Mouse (Mus musculus): ENCODE measurements around the gene Wfikkn1.
"Not testable (repeated sequence)": the region's sequence is repeated elsewhere in the genome, so short reads cannot be mapped to it uniquely, and the experiment has no call there.

Gene Wfikkn1

GRCm38 (mm10) chr17:25885636-25886035 is 5.0 kb upstream of the Wfikkn1 start:
- DNase-seq (ENCODE audit: low read depth, low spot score), result peak; percentile 75

GRCm38 (mm10) chr17:25883824-25884223 is 3.2 kb upstream of the Wfikkn1 start:
- DNase-seq (ENCODE audit: low read depth, low spot score), result no peak

DNA sequence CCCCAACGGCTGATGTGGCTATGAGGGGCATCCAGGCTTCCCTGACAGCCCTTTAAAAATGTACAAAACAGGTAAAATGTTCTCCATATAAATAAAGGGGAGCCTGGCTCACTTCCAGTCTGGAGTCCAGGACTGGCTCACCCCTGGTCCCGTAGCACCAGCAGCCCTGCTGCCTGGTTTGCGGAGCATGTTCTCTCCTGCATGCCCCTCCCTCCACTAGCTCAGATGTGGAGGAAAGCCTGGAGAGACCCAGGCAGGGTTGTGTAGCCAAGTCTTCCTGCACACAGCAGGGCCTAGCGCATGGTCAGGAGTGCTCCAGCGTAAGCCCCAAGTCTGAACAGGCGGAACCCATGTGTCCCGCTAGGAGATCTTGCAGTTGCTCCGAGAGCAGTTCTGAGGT is 2.6 kb upstream of the Wfikkn1 start:
- DNase-seq (ENCODE audit: low read depth, low spot score), result no peak

DNA sequence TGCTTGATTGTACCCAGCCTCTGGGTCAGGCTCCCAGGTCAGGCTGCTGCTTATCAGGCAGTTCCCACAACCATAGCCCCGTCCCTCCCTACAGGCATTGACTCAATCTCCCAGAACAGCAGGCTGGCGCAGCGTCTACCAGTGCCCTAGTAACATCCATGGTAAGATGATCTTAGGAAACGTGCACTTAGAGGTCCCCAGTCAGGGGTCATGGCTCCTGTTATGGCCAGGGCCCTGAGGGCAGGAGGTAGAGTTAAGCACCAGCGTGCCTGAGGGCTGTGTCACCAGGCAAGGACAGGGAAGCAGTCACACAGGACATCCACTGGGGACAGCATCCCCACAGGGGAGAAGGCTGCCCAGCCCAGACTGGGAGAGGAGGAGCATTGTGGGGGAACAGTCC is 1.6 kb upstream of the Wfikkn1 start:
- no peak for DNase-seq (ENCODE audit: low read depth, low spot score)

DNA sequence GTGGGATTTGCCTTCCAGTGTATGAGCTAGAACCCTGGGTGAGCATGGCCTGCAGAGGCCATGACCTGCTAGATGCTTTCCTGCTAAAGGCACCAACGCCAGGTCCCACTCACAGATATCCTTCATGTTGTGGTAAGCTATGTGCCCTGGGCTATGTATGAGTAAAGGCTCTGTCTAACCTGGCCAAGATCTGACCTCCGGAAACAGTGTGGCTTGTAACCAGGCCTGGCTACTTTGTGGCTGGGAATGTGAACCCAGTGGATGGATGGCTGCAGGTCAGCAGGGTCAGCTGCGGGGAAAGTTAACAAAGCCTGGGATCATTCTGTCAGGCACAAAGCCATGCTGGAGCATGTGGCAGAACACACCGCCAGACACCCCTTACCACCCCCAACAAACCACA is 1.0 kb upstream of the Wfikkn1 start:
- DNase-seq (ENCODE audit: low read depth, low spot score), result no peak

DNA sequence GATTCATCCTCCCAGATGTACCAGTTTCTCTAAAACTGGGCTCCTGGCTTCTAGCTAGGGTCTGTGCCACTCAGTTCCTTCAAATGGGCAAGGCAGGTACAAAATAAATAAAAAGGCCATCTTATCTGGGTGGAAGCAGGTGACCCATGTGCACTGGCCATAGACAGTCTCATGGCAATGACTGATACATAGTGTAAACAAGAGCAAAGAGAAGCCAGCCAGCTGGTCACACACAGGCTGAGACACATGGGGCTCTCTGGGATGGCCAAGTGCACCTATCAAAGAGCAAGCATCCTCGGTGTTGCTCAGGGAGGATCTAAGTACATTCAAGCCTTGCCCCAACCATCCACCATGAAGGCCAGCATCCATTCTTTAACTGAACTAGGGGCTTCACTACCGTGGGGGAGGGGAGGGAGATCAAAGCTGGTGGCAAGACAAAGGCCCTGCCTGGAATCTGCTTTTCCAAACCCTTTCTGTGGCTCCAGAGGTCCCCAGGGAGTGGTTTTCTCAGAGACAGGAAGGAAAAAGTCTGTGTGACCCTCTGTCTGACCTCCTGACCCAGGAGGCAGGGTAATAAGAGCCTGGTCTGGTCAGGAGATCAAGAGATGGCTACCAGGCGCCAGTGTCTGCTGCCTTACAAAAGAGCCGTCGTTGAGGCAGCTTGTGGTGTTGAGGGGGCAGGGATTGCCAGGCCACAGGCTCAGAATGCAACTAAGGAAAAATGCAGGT is 419 bp upstream of the Wfikkn1 start:
- DNase-seq (ENCODE audit: low read depth, low spot score), result peak; percentile 78

- DNase-seq (ENCODE audit: low read depth, low spot score), result no peak
Measured at GRCm38 (mm10) chr17:25879750-25880149, 908 bp downstream of the Wfikkn1 start.

DNA sequence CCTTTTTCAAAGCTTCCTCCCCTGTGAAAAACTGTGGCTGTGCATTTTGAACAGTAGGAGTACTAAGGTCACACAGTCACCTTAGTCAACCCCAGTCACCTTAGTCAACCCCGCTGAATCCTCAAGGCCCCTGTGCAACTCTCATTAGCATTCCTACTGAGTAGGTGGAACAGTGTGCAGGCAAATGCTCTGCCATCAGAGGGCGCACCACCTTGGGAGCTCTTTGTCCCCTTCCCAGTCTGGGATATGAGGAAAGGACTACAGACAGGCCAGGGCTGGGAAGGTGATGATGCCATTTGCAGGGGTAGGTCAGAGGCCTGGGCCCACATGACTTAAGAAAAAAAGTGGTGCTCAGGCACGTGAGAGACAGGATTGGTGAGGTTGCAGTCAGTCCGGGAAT is 1.4 kb downstream of the Wfikkn1 start:
- peak; percentile 85 for DNase-seq (ENCODE audit: low read depth, low spot score)

DNA sequence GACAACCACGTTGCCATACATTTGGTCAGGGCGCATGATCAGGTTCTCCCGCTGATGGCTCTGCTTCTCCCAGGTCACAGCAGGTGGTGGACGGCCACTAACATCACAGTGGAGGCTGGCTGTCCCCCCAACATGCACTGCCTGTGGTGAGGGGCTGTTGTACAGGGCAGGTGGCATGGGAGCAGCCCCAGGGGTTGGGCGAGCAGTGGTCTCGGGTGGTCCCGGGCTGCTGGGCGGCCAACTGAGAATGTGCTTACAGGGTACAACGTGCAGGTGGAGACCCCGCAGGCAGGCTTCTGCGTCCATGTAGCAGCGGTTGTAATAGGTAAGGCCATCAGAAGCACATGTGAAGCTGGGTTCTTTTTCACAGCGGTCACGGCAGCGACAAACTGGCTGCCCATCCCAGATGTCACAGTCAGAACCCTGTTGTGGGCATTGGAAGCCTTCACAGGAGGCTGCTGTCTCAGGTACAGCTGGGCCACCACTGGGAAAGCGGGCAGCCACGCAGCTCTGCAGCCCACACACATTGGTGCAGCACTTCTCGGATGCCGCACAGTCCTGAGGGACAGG is 2.0 kb downstream of the Wfikkn1 start:
- DNase-seq (ENCODE audit: low read depth, low spot score), result no peak

DNA sequence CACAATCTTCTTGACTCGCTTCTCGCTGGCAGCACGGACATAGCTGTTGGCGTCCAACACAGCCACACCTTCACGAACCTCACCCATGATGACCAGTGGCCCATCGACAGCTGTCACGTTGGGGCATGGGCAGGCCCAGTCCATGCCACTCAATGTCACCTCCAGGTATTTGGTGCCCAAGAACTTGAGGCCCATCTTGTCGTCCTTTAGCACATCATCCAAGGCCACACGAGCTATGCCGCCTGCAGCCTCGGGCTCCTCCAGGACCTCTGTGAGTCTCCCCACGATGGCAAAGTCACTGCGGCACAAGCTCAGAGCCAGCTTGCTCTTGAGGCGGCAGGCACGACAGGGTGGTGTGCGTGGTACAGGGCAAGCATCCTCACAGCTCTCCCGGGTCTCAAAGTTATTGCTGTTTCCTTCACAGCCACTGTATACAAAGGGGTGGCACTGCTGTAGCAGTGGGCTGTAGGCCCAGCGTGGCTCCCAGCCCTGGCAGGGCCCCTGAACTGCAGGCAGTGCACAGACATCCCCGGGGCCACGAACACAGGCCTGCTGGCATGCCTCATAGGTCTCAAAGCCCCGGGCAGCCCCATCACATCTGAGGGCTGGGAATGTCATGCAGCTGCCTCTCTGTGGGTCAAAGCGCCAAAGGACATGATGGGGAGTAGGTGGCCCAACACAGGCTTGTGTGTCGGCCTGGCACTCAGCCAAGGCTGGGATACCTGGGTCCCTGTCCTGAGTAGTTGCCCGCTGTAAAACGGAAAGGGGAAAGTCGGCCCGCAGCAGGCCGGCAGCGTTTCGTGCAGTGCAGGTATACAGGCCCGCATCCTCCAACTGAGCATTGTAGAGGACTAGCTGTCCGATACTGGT is 2.7 kb downstream of the Wfikkn1 start:
- DNase-seq (ENCODE audit: low read depth, low spot score), result no peak

GRCm38 (mm10) chr17:25877025-25877424 is 3.6 kb downstream of the Wfikkn1 start:
- DNase-seq (ENCODE audit: low read depth, low spot score), result no peak

DNA sequence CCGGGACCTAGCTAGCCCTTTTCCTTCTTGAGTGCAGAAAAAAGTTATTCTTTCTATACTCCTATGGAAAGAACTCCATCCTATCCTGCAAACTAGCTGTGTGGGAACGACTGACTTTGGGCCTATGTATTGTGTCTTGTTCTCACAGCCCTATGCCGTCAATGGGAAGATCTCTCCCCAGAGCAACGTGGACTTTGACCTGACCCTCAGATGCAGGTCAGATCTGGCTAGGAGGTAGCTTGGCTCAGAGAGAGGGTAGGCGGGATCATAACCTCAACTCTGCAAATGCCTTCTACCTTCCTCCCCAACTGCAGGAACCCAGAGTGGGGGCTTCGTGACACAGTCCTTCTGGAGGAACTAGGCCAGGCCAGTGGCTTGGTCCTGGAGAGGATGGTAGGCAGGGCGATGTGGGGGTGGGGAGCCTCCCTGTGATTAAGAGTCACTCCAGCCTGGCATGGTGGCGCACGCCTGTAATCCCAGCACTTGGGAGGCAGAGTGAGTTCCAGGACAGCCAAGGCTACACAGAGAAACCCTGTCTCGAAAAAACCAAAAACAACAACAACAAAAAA is 4.2 kb downstream of the Wfikkn1 start:
- no peak for DNase-seq (ENCODE audit: low read depth, low spot score)

DNA sequence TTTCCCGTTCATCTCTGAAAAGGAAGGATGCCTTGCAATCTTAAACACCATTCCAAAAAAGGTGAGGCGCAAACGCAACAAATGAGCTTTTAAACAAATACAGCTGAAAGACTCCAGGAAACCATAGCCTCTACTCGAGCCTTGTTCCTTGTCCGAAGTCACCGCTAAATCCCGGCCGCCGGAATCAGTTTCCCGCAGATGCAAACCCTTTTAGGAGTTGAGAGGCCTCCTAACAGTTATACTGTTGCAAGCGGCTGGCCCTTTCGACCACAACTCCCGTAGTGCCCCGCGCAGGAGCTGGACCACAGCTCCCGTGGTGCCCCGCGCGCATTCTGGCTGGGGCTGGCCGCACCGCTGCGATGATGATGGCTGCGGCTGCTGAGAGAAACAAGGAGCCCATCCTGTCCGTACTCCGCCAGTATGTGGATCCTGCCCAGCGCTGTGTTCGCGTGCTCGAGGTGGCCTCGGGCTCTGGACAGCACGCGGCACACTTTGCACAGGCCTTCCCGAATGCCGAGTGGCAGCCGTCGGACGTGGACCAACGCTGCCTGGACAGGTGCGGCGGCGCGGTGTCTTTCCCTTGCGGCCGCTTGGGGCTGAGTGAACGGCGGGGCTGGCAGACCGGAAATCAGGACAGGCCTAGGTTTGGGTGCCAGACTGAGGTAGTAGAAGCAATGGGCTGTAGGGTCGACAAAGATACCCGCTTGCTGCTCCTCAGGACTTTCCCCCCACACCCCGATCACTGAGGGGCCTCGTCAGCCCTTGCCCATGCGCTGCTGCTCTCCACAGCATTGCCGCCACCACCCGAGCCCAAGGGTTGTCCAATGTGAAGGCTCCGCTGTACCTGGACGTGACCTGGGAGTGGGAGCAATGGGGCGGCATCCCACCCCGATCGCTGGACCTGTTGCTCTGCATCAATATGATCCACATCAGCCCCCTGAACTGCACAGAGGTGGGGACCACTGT is 5.2 kb downstream of the Wfikkn1 start:
- DNase-seq (ENCODE audit: low read depth, low spot score), result no peak

GRCm38 (mm10) chr17:25874721-25875170 is 5.9 kb downstream of the Wfikkn1 start, which contains the start of gene Mettl26:
Gene Mettl26 (plus strand): TSS chr17:25875074.
- DNase-seq (ENCODE audit: low read depth, low spot score), result peak; percentile 89

DNA sequence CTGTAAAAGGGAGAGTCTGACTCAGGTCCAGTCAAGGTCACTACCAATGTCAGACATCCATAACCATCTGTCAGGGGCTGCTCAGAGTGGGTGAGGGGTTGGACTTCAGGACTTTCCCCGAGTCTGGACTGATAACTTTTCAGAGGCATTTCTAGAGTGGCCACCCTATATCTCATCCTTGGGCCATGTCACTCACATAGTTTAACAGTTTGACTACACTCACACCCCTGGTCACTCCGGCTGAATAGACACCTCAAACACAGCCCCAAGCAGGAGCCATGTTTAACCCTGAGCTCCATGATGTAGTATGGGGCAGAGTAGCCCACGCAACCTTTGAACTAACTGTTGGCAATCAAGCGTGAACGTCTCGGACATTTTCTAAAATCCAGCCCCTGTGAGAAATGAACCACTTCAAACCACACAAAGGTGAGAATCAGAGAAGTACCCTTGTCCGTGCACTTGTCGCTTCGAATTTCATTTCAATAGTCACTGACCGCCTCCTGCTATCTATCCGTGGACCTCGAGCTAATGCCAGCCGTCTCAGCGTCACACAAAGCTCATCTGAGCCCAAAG is 6.4 kb downstream of the Wfikkn1 start:
- DNase-seq (ENCODE audit: low read depth, low spot score), result no peak

- DNase-seq (ENCODE audit: low read depth, low spot score), result no peak
Measured at GRCm38 (mm10) chr17:25873405-25874147, 7.1 kb downstream of the Wfikkn1 start.

GRCm38 (mm10) chr17:25872676-25873075 is 8.0 kb downstream of the Wfikkn1 start:
- DNase-seq (ENCODE audit: low read depth, low spot score), result no peak

DNA sequence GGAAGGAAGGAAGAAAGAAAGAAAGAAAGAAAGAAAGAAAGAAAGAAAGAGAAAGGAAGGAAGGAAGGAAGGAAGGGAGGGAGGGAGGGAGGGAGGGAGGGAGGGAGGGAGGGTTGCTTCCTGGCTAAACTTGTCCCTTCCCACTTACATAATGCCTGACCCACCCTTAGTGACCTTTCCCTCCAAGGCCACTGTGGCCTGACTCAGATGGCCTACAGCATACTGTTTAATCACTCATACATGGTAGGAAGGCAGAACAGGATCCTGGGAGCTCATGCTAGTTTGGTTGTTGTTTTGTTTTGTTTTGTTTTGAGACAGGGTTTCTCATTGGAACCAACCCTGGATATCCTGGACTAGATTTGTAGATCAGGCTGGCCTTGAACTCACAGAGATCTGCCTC is 9.1 kb downstream of the Wfikkn1 start:
- not testable (repeated sequence) for DNase-seq (ENCODE audit: low read depth, low spot score)

GRCm38 (mm10) chr17:25869954-25870353 is 10.7 kb downstream of the Wfikkn1 start:
- no peak for DNase-seq (ENCODE audit: low read depth, low spot score)

DNA sequence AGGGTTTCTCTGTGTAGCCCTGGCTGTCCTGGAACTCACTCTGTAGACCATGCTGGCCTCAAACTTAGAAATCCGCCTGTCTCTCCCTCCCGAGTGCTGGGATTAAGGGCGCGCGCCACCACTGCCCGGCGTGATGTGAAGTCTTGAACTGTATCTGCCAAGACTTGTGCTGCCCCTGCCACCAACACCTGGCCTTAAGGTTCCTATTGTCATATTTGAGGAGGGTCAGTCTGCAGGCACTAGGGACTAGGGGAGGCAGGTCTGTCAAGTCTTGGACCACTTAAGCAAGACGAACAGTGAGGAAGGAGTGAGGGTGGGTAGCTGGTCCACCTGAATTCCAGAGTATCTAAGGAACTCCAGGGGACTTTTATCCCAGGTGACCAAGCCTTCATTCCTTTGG is 11.2 kb downstream of the Wfikkn1 start:
- no peak for DNase-seq (ENCODE audit: low read depth, low spot score)
